8 mouse cellular contexts compared by ENCODE assay signal in genomic region chr6:17696321-17696734, GRCm38 (mm10). TPM values are rescaled to one million over a fixed set of nuclear protein-coding genes. Genes with fewer than 3 reads are reported as not detected.
DNase-seq lines count a peak whose midpoint lies in the region; ATAC-seq and TF ChIP-seq lines count a peak whose summit lies in the region.

No protein-coding gene starts in this region.

- 61% methylated on average over 5 of the region's 5 CpGs for WGBS in heart, embryonic 11.5 days (ENCODE audit: insufficient replicate concordance)
- 62% methylated on average over 5 of the region's 5 CpGs for WGBS in embryonic facial prominence, embryonic 11.5 days
- 43% methylated on average over 5 of the region's 5 CpGs for WGBS in heart, embryonic 13.5 days
- 78% methylated on average over 5 of the region's 5 CpGs for WGBS in spleen, adult 2 months

- no peaks in the 10 kb centered on the region for H3K9me3 ChIP-seq in heart, embryonic 11.5 days (replicated peaks; ENCODE audit: control insufficient read depth, low read length)
- H3K9me3 ChIP-seq in embryonic facial prominence, embryonic 11.5 days (replicated peaks; ENCODE audit: control insufficient read depth, low read length), result no peaks in the 10 kb centered on the region
- no peaks in the 10 kb centered on the region for H3K9me3 ChIP-seq in heart, embryonic 13.5 days

- H3K9ac ChIP-seq in heart, embryonic 11.5 days (ENCODE audit: low read depth, low read length), result no peak overlapping the region
- H3K9ac ChIP-seq in embryonic facial prominence, embryonic 11.5 days (replicated peaks; ENCODE audit: low read length), result no peak overlapping the region
- no peak overlapping the region for H3K9ac ChIP-seq in heart, embryonic 13.5 days

- ATAC-seq in heart, embryonic 11.5 days (replicated peaks; ENCODE audit: insufficient number of reproducible peaks, low FRiP score, low TSS enrichment), result no peak
- no peak for ATAC-seq in embryonic facial prominence, embryonic 11.5 days (replicated peaks; ENCODE audit: insufficient number of reproducible peaks, low FRiP score, low TSS enrichment, low read depth)
- ATAC-seq in heart, embryonic 13.5 days (ENCODE audit: extremely low read depth, insufficient number of reproducible peaks, low FRiP score, low TSS enrichment), result no peak

- no peaks in the 10 kb centered on the region for H3K27me3 ChIP-seq in heart, embryonic 11.5 days (ENCODE audit: control insufficient read depth, insufficient read depth, low read length)
- no peaks in the 10 kb centered on the region for H3K27me3 ChIP-seq in embryonic facial prominence, embryonic 11.5 days (ENCODE audit: control insufficient read depth, insufficient read depth, low read length)
- H3K27me3 ChIP-seq in heart, embryonic 13.5 days (replicated peaks), result no peaks in the 10 kb centered on the region
- H3K27me3 ChIP-seq in spleen, adult 2 months (ENCODE audit: control insufficient read depth, insufficient read depth, low read length), result no peaks in the 10 kb centered on the region

- no peak overlapping the region for H3K4me2 ChIP-seq in heart, embryonic 11.5 days
- no peak overlapping the region for H3K4me2 ChIP-seq in embryonic facial prominence, embryonic 11.5 days (ENCODE audit: low read depth, low read length)
- H3K4me2 ChIP-seq in heart, embryonic 13.5 days, result peak overlapping the region; percentile 42

- H3K4me1 ChIP-seq in heart, embryonic 11.5 days (ENCODE audit: control insufficient read depth, insufficient read depth, low read length), result 0 out of 2 replicates have a peak, but pooled peaks cover 2% of the 10 kb centered on the region
- no peaks in the 10 kb centered on the region for H3K4me1 ChIP-seq in embryonic facial prominence, embryonic 11.5 days (ENCODE audit: control insufficient read depth, insufficient read depth, low read length)
- H3K4me1 ChIP-seq in heart, embryonic 13.5 days, result peaks cover 30% of the 10 kb centered on the region
- H3K4me1 ChIP-seq in spleen, adult 2 months (ENCODE audit: control insufficient read depth, insufficient read depth, insufficient read length), result 0 out of 2 replicates have a peak, but pooled peaks cover 2% of the 10 kb centered on the region

- TF ChIP-seq POLR2A in spleen, adult 2 months (IDR thresholded peaks at IDR 0.05; ENCODE audit: low read depth, low read length), result no peak

- peak; percentile 92 for DNase-seq in heart, adult 11 months
- DNase-seq in adrenal gland, adult (ENCODE audit: inconsistent age in 2 of 2, low spot score in 1 of 2), result peak; percentile 31 to 79
- DNase-seq in embryonic facial prominence, embryonic 11.5 days (ENCODE audit: low spot score), result peak; percentile 81
- peak; percentile 33 for DNase-seq in left cerebral cortex, adult 11 months (ENCODE audit: low spot score)
- peak; percentile 79 for DNase-seq in lung, postnatal 36 days
- DNase-seq in spleen, adult 2 months (ENCODE audit: low read depth in 1 of 2, low spot score in 2 of 2), result peak in 1 of 2 experiments; percentile 32

- H3K36me3 ChIP-seq in heart, embryonic 11.5 days (ENCODE audit: control insufficient read depth, insufficient read depth, low read length), result no peaks in the 10 kb centered on the region
- no peaks in the 10 kb centered on the region for H3K36me3 ChIP-seq in embryonic facial prominence, embryonic 11.5 days (replicated peaks; ENCODE audit: control insufficient read depth, insufficient read depth, low read depth, low read length)
- H3K36me3 ChIP-seq in heart, embryonic 13.5 days, result peaks cover 14% of the 10 kb centered on the region
- H3K36me3 ChIP-seq in spleen, adult 2 months (ENCODE audit: control insufficient read depth, insufficient read depth, low read length), result no peaks in the 10 kb centered on the region

- no peak overlapping the region for H3K4me3 ChIP-seq in heart, embryonic 11.5 days (ENCODE audit: low read depth, low read length)
- H3K4me3 ChIP-seq in embryonic facial prominence, embryonic 11.5 days (ENCODE audit: low read depth, low read length), result no peak overlapping the region
- H3K4me3 ChIP-seq in heart, embryonic 13.5 days, result 0 out of 2 replicates have a peak overlapping the region, but pooled peaks have one; percentile 13
- H3K4me3 ChIP-seq in spleen, adult 2 months (ENCODE audit: extremely low read depth, insufficient read depth, insufficient read length), result no peak overlapping the region

- H3K27ac ChIP-seq in heart, embryonic 11.5 days (ENCODE audit: low read depth, low read length), result no peak overlapping the region
- no peak overlapping the region for H3K27ac ChIP-seq in embryonic facial prominence, embryonic 11.5 days (replicated peaks; ENCODE audit: low read depth, low read length)
- H3K27ac ChIP-seq in heart, embryonic 13.5 days (replicated peaks), result peak overlapping the region; percentile 42; the same call in 1 of the 2 replicates
- no peak overlapping the region for H3K27ac ChIP-seq in spleen, adult 2 months (ENCODE audit: insufficient read depth, low read length)

- TF ChIP-seq CTCF in spleen, adult 2 months (IDR thresholded peaks at IDR 0.05; ENCODE audit: extremely low read depth, insufficient read depth, insufficient read length, insufficient replicate concordance), result peak; percentile 18; the same call in 1 of the 2 replicates

RNA-seq across cellular contexts. Expression of gene St7, which starts 3.6 kb away (rescaled TPM):
- 26.9 and 31.6 TPM in 2 replicates for polyA plus RNA-seq in heart, embryonic 11.5 days (2014; fragmentation: Nextera tagmentation; extraction: Ambion mirVana)
- 25.5 and 26.6 TPM in 2 replicates for polyA plus RNA-seq in embryonic facial prominence, embryonic 11.5 days (2014; fragmentation: Nextera tagmentation; extraction: Ambion mirVana)
- 25.9 and 31.9 TPM in 2 replicates for polyA plus RNA-seq in heart, embryonic 13.5 days (2015; fragmentation: Nextera tagmentation; extraction: Ambion mirVana)
- polyA plus RNA-seq in spleen, adult 2 months (2012; rRNA removed), result 4.4 and 4.6 TPM in 2 replicates
